Mouse (Mus musculus): ENCODE results near the gene Nrg4. TPM values are rescaled to one million over a fixed set of nuclear protein-coding genes. Genes with fewer than 3 reads are reported as not detected.

The Nrg4 gene
- total RNA-seq, 2 experiments from 2014 or later, result 0.96 to 1.0 TPM

Other genes starting within 250 kb of the Nrg4 start
- gene Ube2q2, start 178.0 kb downstream of the Nrg4 start, total RNA-seq (2021), result 10 to 100 TPM; 65.6 to 66.4 TPM
- 10 to 100 TPM; 40.5 to 41.7 TPM for gene Fbxo22, start 117.9 kb downstream of the Nrg4 start, total RNA-seq (2021)
- gene Tmem266, start 69 bp upstream of the Nrg4 start, total RNA-seq (2021), result 1 to 10 TPM; 8.5 to 10.0 TPM
- 10 to 100 TPM; 38.7 to 44.6 TPM for gene Etfa, start 185.4 kb upstream of the Nrg4 start, total RNA-seq (2021)
- not detected for gene Isl2, start 211.8 kb upstream of the Nrg4 start, total RNA-seq (2021)

Measured in left cerebral cortex, postnatal 36 days (tissue).